Mouse (Mus musculus): ENCODE data around the gene Ndufs2. TPM values are rescaled to one million over a fixed set of nuclear protein-coding genes. Genes with fewer than 3 reads are reported as not detected.

Ndufs2 gene
- total and polyA plus RNA-seq, 2 experiments from 2014 or later: 203 to 219 TPM

DNA sequence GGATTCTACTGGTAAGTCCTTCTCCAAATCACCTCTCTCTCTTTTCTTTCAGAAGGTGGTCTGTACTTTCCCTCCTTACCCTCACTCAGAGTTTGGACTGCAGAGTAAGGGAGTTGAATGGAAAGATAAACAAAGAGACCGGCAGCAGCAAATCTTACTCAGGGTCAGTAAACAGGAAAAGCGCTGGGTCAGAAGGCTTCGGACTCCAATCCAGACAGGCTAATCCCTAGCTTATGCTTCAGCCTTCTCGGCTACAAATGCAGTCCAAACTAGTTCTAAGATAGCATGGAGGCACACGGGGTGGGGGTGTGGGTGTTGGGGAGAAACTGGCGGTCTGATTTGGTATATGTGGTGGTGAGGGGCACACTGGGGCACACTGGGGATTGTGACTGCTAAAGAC, 13.8 kb downstream of the Ndufs2 start:
- H3K36me3 ChIP-seq (ENCODE audit: insufficient read depth): peaks cover 82% of the 10 kb centered on the region
- no peak overlapping the region for H3K9ac ChIP-seq
- H3K27me3 ChIP-seq (ENCODE audit: insufficient read depth, low read length): no peaks in the 10 kb centered on the region
- H3K4me3 ChIP-seq (ENCODE audit: low read depth, low read length): no peak overlapping the region
- H3K4me2 ChIP-seq (ENCODE audit: low read depth): no peak overlapping the region
- H3K9me3 ChIP-seq (ENCODE audit: low read length): no peaks in the 10 kb centered on the region
- ATAC-seq (no peak), DNase-seq (no peak)
- no peaks in the 10 kb centered on the region for H3K4me1 ChIP-seq (ENCODE audit: insufficient read depth)
- WGBS: 90% methylated on average over 6 of the region's 6 CpGs
- no peak overlapping the region for H3K27ac ChIP-seq (ENCODE audit: low read depth, low read length)
- TF ChIP-seq CTCF (IDR thresholded peaks at IDR 0.05; ENCODE audit: low read depth): no peak

DNA sequence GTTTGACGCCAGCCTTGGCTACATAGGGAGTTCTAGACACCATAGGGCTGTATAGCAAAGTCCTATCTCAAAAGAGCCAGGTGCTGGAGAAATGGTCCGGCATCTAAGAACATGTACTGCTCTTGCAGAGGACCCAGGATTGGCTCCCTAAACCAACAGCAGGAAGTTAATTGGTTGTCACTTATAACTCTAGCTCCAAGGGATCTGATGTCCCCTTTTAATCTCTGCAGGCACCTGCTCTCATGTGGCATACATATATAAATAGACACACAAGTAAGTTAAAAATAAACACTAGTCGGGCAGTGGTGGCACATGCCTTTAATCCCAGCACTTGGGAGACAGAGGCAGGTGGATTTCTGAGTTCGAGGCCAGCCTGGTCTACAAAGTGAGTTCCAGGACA, 15.4 kb downstream of the Ndufs2 start:
- DNase-seq (no peak), ATAC-seq (no peak)
- no peak overlapping the region for H3K27ac ChIP-seq (ENCODE audit: low read depth, low read length)
- H3K4me3 ChIP-seq (ENCODE audit: low read depth, low read length): no peak overlapping the region
- no peak for TF ChIP-seq CTCF (IDR thresholded peaks at IDR 0.05; ENCODE audit: low read depth)
- no peaks in the 10 kb centered on the region for H3K9me3 ChIP-seq (ENCODE audit: low read length)
- WGBS: 85% methylated on average over 4 of the region's 4 CpGs
- H3K36me3 ChIP-seq (ENCODE audit: insufficient read depth): peaks cover 70% of the 10 kb centered on the region
- H3K4me1 ChIP-seq (ENCODE audit: insufficient read depth): no peaks in the 10 kb centered on the region
- no peak overlapping the region for H3K4me2 ChIP-seq (ENCODE audit: low read depth)
- no peaks in the 10 kb centered on the region for H3K27me3 ChIP-seq (ENCODE audit: insufficient read depth, low read length)
- H3K9ac ChIP-seq: no peak overlapping the region

DNA sequence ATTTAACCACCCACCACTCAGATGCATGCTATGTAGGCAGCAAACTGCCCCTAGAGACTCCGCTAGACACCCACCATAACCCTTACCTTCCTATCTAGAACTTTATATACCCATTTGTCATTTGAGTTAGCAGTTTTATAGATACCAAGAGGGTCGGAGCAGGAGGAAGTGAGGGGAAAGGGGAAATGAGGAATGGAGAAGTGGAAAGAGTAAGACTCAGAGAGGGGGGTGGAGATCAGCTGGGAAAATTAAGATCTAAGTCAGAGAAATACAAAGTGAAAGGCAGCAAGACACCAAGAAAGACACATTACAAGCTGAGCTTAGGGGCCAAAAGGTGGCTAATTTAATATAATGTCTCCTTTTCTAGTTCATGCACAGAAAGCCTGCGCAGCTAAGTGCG, 16.6 kb downstream of the Ndufs2 start:
- 96% methylated on average over 4 of the region's 4 CpGs for WGBS
- Histone ChIP-seq H3K36me3 (ENCODE audit: insufficient read depth) (peaks cover 57% of the 10 kb centered on the region), H3K4me1 (ENCODE audit: insufficient read depth) (no peaks in the 10 kb centered on the region), H3K9me3 (ENCODE audit: low read length) (no peaks in the 10 kb centered on the region), H3K9ac (no peak overlapping the region), H3K27ac (ENCODE audit: low read depth, low read length) (no peak overlapping the region), H3K27me3 (ENCODE audit: insufficient read depth, low read length) (no peaks in the 10 kb centered on the region), H3K4me2 (ENCODE audit: low read depth) (no peak overlapping the region), H3K4me3 (ENCODE audit: low read depth, low read length) (no peak overlapping the region)
- ATAC-seq (no peak), DNase-seq (no peak)
- no peak for TF ChIP-seq CTCF (IDR thresholded peaks at IDR 0.05; ENCODE audit: low read depth)

DNA sequence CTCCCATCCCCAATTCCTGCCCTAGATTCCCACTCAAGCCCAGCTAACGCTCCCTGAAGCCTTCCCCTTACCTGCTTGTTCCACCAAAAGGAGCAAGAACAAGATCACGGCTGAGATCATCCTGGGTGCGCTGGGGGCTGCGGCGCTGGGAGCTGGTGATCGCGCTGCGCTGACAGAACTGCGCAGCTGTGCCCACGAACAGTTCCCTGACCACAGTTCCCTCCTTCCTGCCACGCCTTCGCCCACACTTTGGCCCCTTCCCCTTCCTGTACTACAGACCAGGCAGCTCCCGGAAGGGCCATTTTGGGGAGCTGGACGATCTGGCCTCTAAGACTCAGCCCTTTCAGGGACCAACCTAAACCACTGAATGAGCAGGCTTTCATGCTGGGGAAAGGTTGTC, 17.1 kb downstream of the Ndufs2 start, which contains the start of gene Fcer1g:
Gene Fcer1g, minus strand, starts transcription at position 240 of the 400 bp plus-strand sequence.
- Histone ChIP-seq H3K27ac (ENCODE audit: low read depth, low read length) (no peak within 1 kb of the TSS), H3K4me3 (ENCODE audit: low read depth, low read length) (no peak within 1 kb of the TSS), H3K27me3 (ENCODE audit: insufficient read depth, low read length) (no peaks in the 10 kb centered on the region), H3K9ac (no peak within 1 kb of the TSS), H3K4me2 (ENCODE audit: low read depth) (no peak within 1 kb of the TSS), H3K9me3 (ENCODE audit: low read length) (no peaks in the 10 kb centered on the region), H3K36me3 (ENCODE audit: insufficient read depth) (peaks cover 55% of the 10 kb centered on the region), H3K4me1 (ENCODE audit: insufficient read depth) (no peaks in the 10 kb centered on the region)
- WGBS: 95% methylated on average over 14 of the region's 14 CpGs
- TF ChIP-seq CTCF (IDR thresholded peaks at IDR 0.05; ENCODE audit: low read depth): no peak
- ATAC-seq (no peak), DNase-seq (no peak)

DNA sequence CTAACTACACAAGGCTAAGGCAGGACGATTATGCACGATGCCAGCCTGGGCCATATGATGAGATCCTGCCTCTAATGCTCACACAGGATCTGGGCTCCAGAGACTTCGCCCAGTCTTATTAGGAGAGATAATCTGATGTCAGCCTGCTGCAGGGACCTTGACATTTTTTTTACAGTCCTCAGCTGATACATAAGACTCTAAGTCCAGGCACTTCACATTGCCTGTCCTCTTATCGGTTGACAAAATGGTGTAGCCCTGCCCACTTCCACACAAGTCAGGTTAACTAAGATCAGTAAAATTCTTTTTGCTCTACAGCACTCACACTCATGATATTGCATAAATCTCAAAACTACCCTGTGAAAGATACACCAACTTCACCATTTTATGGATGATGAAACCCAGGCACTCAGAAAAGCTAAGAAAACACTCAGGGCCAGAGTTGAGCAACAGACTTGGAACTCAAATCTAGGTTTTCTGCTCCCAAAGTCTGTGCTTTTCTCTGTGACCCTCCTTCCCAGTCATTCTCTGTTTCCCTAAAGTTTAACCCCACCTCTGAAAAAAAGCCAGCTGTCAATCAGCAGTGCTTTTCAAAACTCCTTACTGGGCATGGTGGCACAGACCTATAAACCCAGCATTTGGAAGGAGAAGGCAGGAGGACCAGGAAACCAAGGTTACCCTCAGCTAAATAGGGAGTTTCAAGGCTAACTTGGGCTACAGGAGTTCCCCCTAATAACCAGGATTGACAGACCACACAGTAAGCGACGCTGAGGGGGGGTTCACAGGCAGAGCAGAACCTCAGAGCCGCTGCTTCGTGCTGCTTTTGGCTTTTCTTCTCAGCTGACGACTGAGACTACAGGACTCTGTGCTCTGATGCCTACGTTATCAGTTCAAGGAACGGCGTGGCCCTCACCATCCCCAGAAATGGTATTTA, 18.1 kb downstream of the Ndufs2 start:
- TF ChIP-seq CTCF (IDR thresholded peaks at IDR 0.05; ENCODE audit: low read depth): no peak
- Histone ChIP-seq H3K9me3 (ENCODE audit: low read length) (no peaks in the 10 kb centered on the region), H3K4me3 (ENCODE audit: low read depth, low read length) (no peak overlapping the region), H3K27ac (ENCODE audit: low read depth, low read length) (no peak overlapping the region), H3K4me2 (ENCODE audit: low read depth) (no peak overlapping the region), H3K36me3 (ENCODE audit: insufficient read depth) (peaks cover 45% of the 10 kb centered on the region), H3K9ac (no peak overlapping the region), H3K4me1 (ENCODE audit: insufficient read depth) (no peaks in the 10 kb centered on the region), H3K27me3 (ENCODE audit: insufficient read depth, low read length) (no peaks in the 10 kb centered on the region)
- 88% methylated on average over 12 of the region's 12 CpGs for WGBS
- DNase-seq: no peak
- no peak for ATAC-seq

DNA sequence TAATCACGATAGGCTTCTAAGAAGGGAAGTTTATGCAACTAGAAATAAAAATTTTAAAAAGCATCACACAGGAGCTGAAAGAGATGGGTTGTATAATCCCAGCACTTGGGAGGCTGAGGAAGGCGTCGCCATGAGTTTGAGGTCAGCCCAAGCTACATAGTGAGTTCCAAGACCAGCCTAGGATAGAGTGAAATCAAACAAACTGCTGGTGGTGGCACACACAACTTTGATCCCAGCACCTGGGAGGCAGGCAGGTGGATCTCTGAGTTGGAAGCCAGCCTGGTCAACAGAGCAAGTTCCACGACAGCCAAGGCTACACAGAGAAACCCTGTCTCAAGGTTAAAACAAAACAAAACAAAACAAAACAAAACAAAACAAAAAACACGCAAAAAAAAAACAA, 18.8 kb downstream of the Ndufs2 start:
- Histone ChIP-seq H3K9me3 (ENCODE audit: low read length) (no peaks in the 10 kb centered on the region), H3K9ac (no peak overlapping the region), H3K27me3 (ENCODE audit: insufficient read depth, low read length) (no peaks in the 10 kb centered on the region), H3K4me1 (ENCODE audit: insufficient read depth) (no peaks in the 10 kb centered on the region), H3K4me3 (ENCODE audit: low read depth, low read length) (no peak overlapping the region), H3K27ac (ENCODE audit: low read depth, low read length) (no peak overlapping the region), H3K36me3 (ENCODE audit: insufficient read depth) (peaks cover 38% of the 10 kb centered on the region), H3K4me2 (ENCODE audit: low read depth) (no peak overlapping the region)
- TF ChIP-seq CTCF (IDR thresholded peaks at IDR 0.05; ENCODE audit: low read depth): no peak
- WGBS: 86% methylated on average over 5 of the region's 5 CpGs
- no peak for DNase-seq
- no peak for ATAC-seq

DNA sequence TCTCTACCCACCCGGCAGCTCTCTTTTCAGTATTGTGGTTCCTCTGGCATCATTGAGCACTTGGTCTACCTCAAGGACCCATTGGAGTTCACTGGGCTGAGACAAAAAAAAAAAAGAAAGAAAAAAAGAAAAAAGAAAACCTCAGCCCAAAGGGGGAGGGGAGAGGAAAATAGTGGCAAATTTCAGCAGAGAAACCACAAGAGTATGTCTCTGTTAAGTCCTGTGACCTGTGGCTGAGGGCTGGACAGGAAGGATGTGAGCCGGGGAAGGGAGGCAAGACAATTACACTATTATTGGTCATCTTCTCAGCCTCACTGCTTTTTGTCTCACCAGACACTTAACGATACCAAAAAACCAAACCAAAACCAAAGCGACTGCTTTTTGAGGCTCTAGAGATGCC, 19.3 kb downstream of the Ndufs2 start:
- Histone ChIP-seq H3K4me3 (ENCODE audit: low read depth, low read length) (no peak overlapping the region), H3K9ac (no peak overlapping the region), H3K27me3 (ENCODE audit: insufficient read depth, low read length) (no peaks in the 10 kb centered on the region), H3K27ac (ENCODE audit: low read depth, low read length) (no peak overlapping the region), H3K36me3 (ENCODE audit: insufficient read depth) (peaks cover 33% of the 10 kb centered on the region), H3K4me1 (ENCODE audit: insufficient read depth) (no peaks in the 10 kb centered on the region), H3K9me3 (ENCODE audit: low read length) (no peaks in the 10 kb centered on the region), H3K4me2 (ENCODE audit: low read depth) (no peak overlapping the region)
- no peak for ATAC-seq
- no peak for TF ChIP-seq CTCF (IDR thresholded peaks at IDR 0.05; ENCODE audit: low read depth)
- no peak for DNase-seq
- WGBS: 84% methylated on average over 4 of the region's 4 CpGs

All from forebrain, postnatal 0 days (tissue).